Mouse (Mus musculus) MEL (cell line): ENCODE measurements around the gene Gga3. TPM values are rescaled to one million over a fixed set of nuclear protein-coding genes. Genes with fewer than 3 reads are reported as not detected.

Experiments used
- DNase-seq: peaks from one replicate; pipeline ENCODE4 v3.0.0; 2011; ENCODE audit warnings: low read depth, low spot score
- H3K27ac ChIP-seq: 2 replicates; pipeline ENCODE4 v1.5.1; 2012; ENCODE audit warnings: low read depth, mild to moderate bottlenecking, control low read depth, low read length, moderate library complexity; ENCODE audit not compliant: control insufficient read depth
- H3K27me3 ChIP-seq, 2 experiments: fragments of 150-350 bp in 1 of 2; sonication (generic) in 1 of 2; 2 replicates each; pipeline ENCODE4 v1.6.1; 2012; ENCODE audit warnings: low read length in 2 of 2, mild to moderate bottlenecking in 2 of 2, improper control_type of control experiment in 1 of 2, moderate library complexity in 1 of 2; ENCODE audit not compliant: insufficient read depth in 2 of 2, control insufficient read depth in 1 of 2
- H3K36me3 ChIP-seq, 2 experiments: 2 replicates each; pipeline ENCODE4 v1.6.1; 2012 to 2014; ENCODE audit warnings: low read length in 2 of 2, improper control_type of control experiment in 1 of 2, inconsistent platforms in 1 of 2, mild to moderate bottlenecking in 1 of 2; ENCODE audit not compliant: insufficient read depth in 2 of 2, control insufficient read depth in 1 of 2
- H3K4me1 ChIP-seq, 2 experiments: fragments of 150-350 bp in 1 of 2; sonication (generic) in 1 of 2; 2 replicates each; pipeline ENCODE4 v1.6.1; 2012; ENCODE audit warnings: low read length in 2 of 2, improper control_type of control experiment in 1 of 2, mild to moderate bottlenecking in 1 of 2; ENCODE audit not compliant: insufficient read depth in 2 of 2, control insufficient read depth in 1 of 2
- H3K4me3 ChIP-seq, 2 experiments: fragments of 150-350 bp in 1 of 2; sonication (generic) in 1 of 2; 2 replicates each; pipeline ENCODE4 v1.5.1; 2012; ENCODE audit warnings: low read depth in 2 of 2, low read length in 2 of 2, mild to moderate bottlenecking in 2 of 2, moderate library complexity in 2 of 2, control low read depth in 1 of 2, improper control_type of control experiment in 1 of 2; ENCODE audit not compliant: control insufficient read depth in 1 of 2, insufficient read depth in 1 of 2
- H3K79me2 ChIP-seq: 2 replicates; pipeline ENCODE4 v1.6.1; 2012; ENCODE audit warnings: mild to moderate bottlenecking, low read length, moderate library complexity; ENCODE audit not compliant: control insufficient read depth, poor library complexity, insufficient read depth
- H3K9ac ChIP-seq: 2 replicates; pipeline ENCODE4 v1.6.1; 2012; ENCODE audit warnings: low read depth, mild to moderate bottlenecking, control low read depth, low read length, moderate library complexity; ENCODE audit not compliant: control insufficient read depth, poor library complexity, severe bottlenecking
- H3K9me3 ChIP-seq: fragments of 150-350 bp; sonication (generic); replicated peaks from 2 replicates; pipeline ENCODE4 v1.6.1; 2012; ENCODE audit warnings: mild to moderate bottlenecking, low read length, improper control_type of control experiment, moderate library complexity; ENCODE audit not compliant: insufficient read depth
- BHLHE40 ChIP-seq: IDR thresholded peaks from 2 replicates; pipeline ENCODE4 v1.6.1; 2012; ENCODE audit warnings: low read depth, mild to moderate bottlenecking, inconsistent platforms, low read length, improper control_type of control experiment, borderline replicate concordance
- CHD1 ChIP-seq: IDR thresholded peaks from 2 replicates; pipeline ENCODE4 v1.6.1; 2012; ENCODE audit warnings: low read depth, mild to moderate bottlenecking, inconsistent platforms, low read length, improper control_type of control experiment
- CHD2 ChIP-seq: IDR thresholded peaks from 2 replicates; pipeline ENCODE4 v1.6.1; 2011; ENCODE audit warnings: low read length, improper control_type of control experiment
- CTCF ChIP-seq, 3 experiments: IDR thresholded peaks in 2 of 3; conservative IDR thresholded peaks in 1 of 3; 2 replicates each; pipeline ENCODE4 v1.5.1; 2011 to 2012; ENCODE audit warnings: low read length in 3 of 3, low read depth in 2 of 3, mild to moderate bottlenecking in 2 of 3, improper control_type of control experiment in 1 of 3, inconsistent platforms in 1 of 3, mixed read lengths in 1 of 3, moderate library complexity in 1 of 3; ENCODE audit not compliant: control insufficient read depth in 1 of 3, insufficient read depth in 1 of 3, poor library complexity in 1 of 3, severe bottlenecking in 1 of 3
- EP300 ChIP-seq, 2 experiments: IDR thresholded peaks; 2 replicates each; pipeline ENCODE4 v1.6.1; 2011; ENCODE audit warnings: improper control_type of control experiment in 2 of 2, low read length in 2 of 2, low read depth in 1 of 2, mild to moderate bottlenecking in 1 of 2
- ETS1 ChIP-seq: IDR thresholded peaks from 2 replicates; pipeline ENCODE4 v1.6.1; 2012; ENCODE audit warnings: low read depth, mild to moderate bottlenecking, inconsistent platforms, low read length, improper control_type of control experiment, moderate library complexity
- GABPA ChIP-seq: IDR thresholded peaks from 2 replicates; pipeline ENCODE4 v1.6.1; 2012; ENCODE audit warnings: low read depth, mild to moderate bottlenecking, inconsistent platforms, low read length, improper control_type of control experiment, moderate library complexity
- GATA1 ChIP-seq: IDR thresholded peaks from 2 replicates; pipeline ENCODE4 v1.6.1; 2011; ENCODE audit warnings: low read depth, low read length, improper control_type of control experiment
- HCFC1 ChIP-seq: IDR thresholded peaks from 2 replicates; pipeline ENCODE4 v1.6.1; 2012; ENCODE audit warnings: low read depth, mild to moderate bottlenecking, inconsistent platforms, low read length, improper control_type of control experiment, moderate library complexity
- MAX ChIP-seq: IDR thresholded peaks from 2 replicates; pipeline ENCODE4 v1.6.1; 2011; ENCODE audit warnings: low read length, improper control_type of control experiment
- MXI1 ChIP-seq: IDR thresholded peaks from 2 replicates; pipeline ENCODE4 v1.6.1; 2011; ENCODE audit warnings: mild to moderate bottlenecking, low read depth, low read length, improper control_type of control experiment
- MYB ChIP-seq: IDR thresholded peaks from 2 replicates; pipeline ENCODE4 v1.6.1; 2011; ENCODE audit warnings: mild to moderate bottlenecking, low read depth, low read length, improper control_type of control experiment
- POLR2A ChIP-seq, 2 experiments: IDR thresholded peaks; 2 replicates each; pipeline ENCODE4 v1.6.1; 2011 to 2012; ENCODE audit warnings: low read length in 2 of 2, mild to moderate bottlenecking in 2 of 2, control low read depth in 1 of 2, improper control_type of control experiment in 1 of 2, low read depth in 1 of 2, moderate library complexity in 1 of 2; ENCODE audit not compliant: control insufficient read depth in 1 of 2, insufficient read depth in 1 of 2, poor library complexity in 1 of 2
- POLR2AphosphoS2 ChIP-seq: IDR thresholded peaks from 2 replicates; pipeline ENCODE4 v1.6.1; 2011; ENCODE audit warnings: low read length, improper control_type of control experiment
- POLR2AphosphoS5 ChIP-seq: IDR thresholded peaks from 2 replicates; pipeline ENCODE4 v1.6.1; 2012; ENCODE audit warnings: low read depth, borderline replicate concordance, mild to moderate bottlenecking, inconsistent platforms, low read length, moderate library complexity, mixed read lengths
- SIN3A ChIP-seq: IDR thresholded peaks from 2 replicates; pipeline ENCODE4 v1.6.1; 2012; ENCODE audit warnings: low read length, improper control_type of control experiment, inconsistent platforms
- SMC3 ChIP-seq: IDR thresholded peaks from 2 replicates; pipeline ENCODE4 v1.6.1; 2011; ENCODE audit warnings: low read depth, low read length, improper control_type of control experiment
- TAL1 ChIP-seq: IDR thresholded peaks from 2 replicates; pipeline ENCODE4 v1.6.1; 2012; ENCODE audit warnings: mild to moderate bottlenecking, inconsistent platforms, low read length, moderate library complexity, mixed read lengths
- TBP ChIP-seq: IDR thresholded peaks from 2 replicates; pipeline ENCODE4 v1.8.0; 2011; ENCODE audit warnings: low read depth, low read length, improper control_type of control experiment
- ZNF384 ChIP-seq: IDR thresholded peaks from 2 replicates; pipeline ENCODE4 v1.6.1; 2012; ENCODE audit warnings: low read depth, mild to moderate bottlenecking, inconsistent platforms, low read length, improper control_type of control experiment
- polyA plus RNA-seq, 2 experiments: library from polyadenylated mRNA; stranded (reverse) in 1 of 2; unstranded in 1 of 2; fragments of >175 nt in 1 of 2; fragments of >200 nt in 1 of 2; gene quantifications; 2 replicates each; pipeline versions ENCODE4 v1.2.1 to v1.2.4; 2012; ENCODE audit warnings: low replicate concordance in 2 of 2, low read depth in 1 of 2; ENCODE audit not compliant: insufficient read length in 2 of 2, insufficient read depth in 1 of 2, missing spikeins in 1 of 2
- total RNA-seq: library from RNA; depleted of rRNA; stranded (reverse); fragments of 300-350 nt; gene quantifications from 2 replicates; pipeline ENCODE4 v1.2.3, GENCODE M21; 2012

The Gga3 gene
- total and polyA plus RNA-seq, 3 experiments: 28.6 to 59.9 TPM; not detected in 1

- TF ChIP-seq MAX (peak; percentile 36), SIN3A (no peak), POLR2AphosphoS2 (peak; percentile 76; the same call in 1 of the 2 replicates), CHD2 (no peak), POLR2AphosphoS5 (no peak), CHD1 (no peak; the same call in 1 of the 2 replicates), ZNF384 (no peak), CTCF (IDR thresholded peaks at IDR 0.05 in 2 of 3, conservative IDR thresholded peaks at IDR 0.05 in 1 of 3; ENCODE audit: control insufficient read depth in 1 of 3, insufficient read depth in 1 of 3, low read depth in 2 of 3, low read length in 3 of 3, poor library complexity in 1 of 3, severe bottlenecking in 1 of 3) (peak; percentile 27 to 91 (median 55); a peak in 5 of 6 replicates), TAL1 (no peak), BHLHE40 (no peak), POLR2A (IDR thresholded peaks at IDR 0.05; ENCODE audit: control insufficient read depth in 1 of 2, insufficient read depth in 1 of 2, low read depth in 1 of 2, low read length in 2 of 2, poor library complexity in 1 of 2) (peak; percentile 71 to 82), ETS1 (no peak), EP300 (IDR thresholded peaks at IDR 0.05; ENCODE audit: low read depth in 1 of 2, low read length in 2 of 2) (no peak; a peak in 1 of 4 replicates), MYB (no peak), HCFC1 (peak; percentile 39; the same call in 1 of the 2 replicates), GATA1 (no peak), TBP (no peak)
Observed at GRCm38 (mm10) chr11:115612410-115613137, 8.7 kb upstream of the Gga3 start, which contains the start of gene Mif4gd (continued).

GRCm38 (mm10) chr11:115612059-115612409 lies 8.2 kb upstream of the Gga3 start:
- TF ChIP-seq SMC3 (no peak), TAL1 (no peak), GATA1 (peak; percentile 45), ETS1 (peak; percentile 48), GABPA (no peak), MXI1 (0 out of 2 replicates have a peak, but pooled peaks have one; percentile 1)
- Histone ChIP-seq H3K27ac (peak overlapping the region; percentile 83), H3K36me3 (peaks cover 2 to 13% of the 10 kb centered on the region in 2 experiments), H3K79me2 (peaks cover 5% of the 10 kb centered on the region; the same call in 1 of the 2 replicates), H3K27me3 (no peaks in the 10 kb centered on the region), H3K9ac (peak overlapping the region; percentile 95), H3K4me1 (peaks cover 3 to 13% of the 10 kb centered on the region in 2 experiments; a peak in 3 of 4 replicates), H3K9me3 (no peaks in the 10 kb centered on the region), H3K4me3 (peak overlapping the region; percentile 77 to 93)
- peak; percentile 78 for DNase-seq
